Mouse (Mus musculus) liver, embryonic 15.5 days (tissue): ENCODE data around the gene Rassf8. TPM values are rescaled to one million over a fixed set of nuclear protein-coding genes. Genes with fewer than 3 reads are reported as not detected.

ENCODE experiments used
- ATAC-seq: fragments of 200-750 bp; cut with Nextera tagmentation; 2 replicates; pipeline ENCODE4 v1.8.0; 2017; ENCODE audit warnings: moderate number of reproducible peaks, mild to moderate bottlenecking, moderate library complexity; ENCODE audit not compliant: insufficient read depth
- H3K27ac ChIP-seq: fragments of 300-500 bp; sonication (generic); replicated peaks from 2 replicates; pipeline ENCODE4 v1.5.1; 2015; ENCODE audit warnings: mild to moderate bottlenecking, inconsistent platforms
- H3K27me3 ChIP-seq: fragments of 300-500 bp; sonication (generic); 2 replicates; pipeline ENCODE4 v1.6.1; 2015; ENCODE audit warnings: mild to moderate bottlenecking, inconsistent platforms
- H3K36me3 ChIP-seq: fragments of 300-500 bp; sonication (generic); replicated peaks from 2 replicates; pipeline ENCODE4 v1.6.1; 2015; ENCODE audit warnings: moderate library complexity, mild to moderate bottlenecking, inconsistent platforms
- H3K4me1 ChIP-seq: fragments of 300-500 bp; sonication (generic); replicated peaks from 2 replicates; pipeline ENCODE4 v1.6.1; 2015; ENCODE audit warnings: inconsistent platforms
- H3K4me2 ChIP-seq: fragments of 300-500 bp; sonication (generic); 2 replicates; pipeline ENCODE4 v1.6.1; 2015; ENCODE audit warnings: moderate library complexity, mild to moderate bottlenecking, inconsistent platforms
- H3K4me3 ChIP-seq: fragments of 300-500 bp; sonication (generic); replicated peaks from 2 replicates; pipeline ENCODE4 v1.5.1; 2015; ENCODE audit warnings: mild to moderate bottlenecking, inconsistent platforms
- H3K9ac ChIP-seq: fragments of 300-500 bp; sonication (generic); 2 replicates; pipeline ENCODE4 v1.6.1; 2015; ENCODE audit warnings: moderate library complexity, mild to moderate bottlenecking, inconsistent platforms
- H3K9me3 ChIP-seq: fragments of 300-500 bp; sonication (generic); replicated peaks from 2 replicates; pipeline ENCODE4 v1.6.1; 2016; ENCODE audit warnings: inconsistent platforms
- WGBS: fragments of 180-500 bp; shearing (Covaris S2); methylation state at CpG from one replicate; pipeline ENCODE4 v1.1.7; 2015; ENCODE audit warnings: mixed read lengths; ENCODE audit not compliant: insufficient replicate concordance; 5-methylcytosine and 5-hydroxymethylcytosine counted together
- polyA plus RNA-seq: library from polyadenylated mRNA; unstranded; fragments of >200 nt; fragmentation: Nextera tagmentation; extraction: Ambion mirVana; gene quantifications from 2 replicates; pipeline ENCODE4 v1.2.1, GENCODE M21; 2015

The Rassf8 gene
- polyA plus RNA-seq, 1 experiment from 2014 or later, result 1.6 TPM

DNA sequence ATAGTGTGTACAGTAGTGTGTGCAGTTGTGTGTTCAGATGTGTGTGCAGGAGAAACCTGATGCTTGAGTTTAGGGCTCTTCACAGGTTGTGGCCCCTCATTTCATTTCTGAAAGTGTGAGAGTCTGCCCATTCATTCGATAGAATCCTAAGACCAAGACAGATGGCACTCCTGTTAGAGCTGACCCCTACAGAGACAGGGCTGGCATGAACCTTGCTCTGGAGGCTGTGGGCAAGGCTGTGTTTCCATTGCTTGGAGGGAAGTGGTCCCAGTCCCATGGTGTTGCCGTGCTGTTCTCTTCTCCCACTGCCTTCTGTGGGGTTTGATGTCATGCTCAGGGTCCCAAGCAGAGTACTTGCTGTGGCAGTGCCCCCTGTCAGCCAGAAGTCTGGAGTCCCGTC is 57.7 kb downstream of the Rassf8 start:
- Histone ChIP-seq H3K27me3 (no peaks in the 10 kb centered on the region), H3K9ac (no peak overlapping the region), H3K36me3 (no peaks in the 10 kb centered on the region), H3K4me3 (no peak overlapping the region), H3K27ac (no peak overlapping the region), H3K4me1 (peaks cover 8% of the 10 kb centered on the region), H3K9me3 (no peaks in the 10 kb centered on the region), H3K4me2 (no peak overlapping the region)
- 55% methylated on average over 3 of the region's 3 CpGs for WGBS
- no peak for ATAC-seq

DNA sequence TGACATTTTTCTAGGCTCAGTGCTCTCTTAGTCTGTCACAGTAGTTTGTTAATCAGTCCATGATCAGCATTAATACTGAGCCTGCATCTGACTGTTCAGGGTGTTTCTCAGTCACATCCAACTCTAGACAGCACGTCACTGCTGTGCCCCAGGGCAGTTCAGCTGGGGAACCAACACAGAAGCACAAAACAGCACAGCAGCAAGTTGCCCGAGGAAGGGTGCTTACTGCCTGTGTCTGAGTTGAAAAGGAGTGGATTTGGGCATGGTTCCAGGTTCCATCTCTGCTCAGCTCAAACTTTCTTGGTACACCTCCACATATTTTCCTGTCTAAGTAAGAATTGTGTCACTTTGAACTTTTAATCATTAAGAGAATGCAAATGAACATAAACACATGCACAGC is 60.2 kb downstream of the Rassf8 start:
- ATAC-seq, result no peak
- no peaks in the 10 kb centered on the region for H3K9me3 ChIP-seq
- no peak overlapping the region for H3K9ac ChIP-seq
- peaks cover 10% of the 10 kb centered on the region for H3K4me1 ChIP-seq
- H3K4me2 ChIP-seq, result no peak overlapping the region
- H3K4me3 ChIP-seq, result no peak overlapping the region
- no peaks in the 10 kb centered on the region for H3K27me3 ChIP-seq
- H3K27ac ChIP-seq, result no peak overlapping the region
- H3K36me3 ChIP-seq, result no peaks in the 10 kb centered on the region
- WGBS, result 37% methylated on average over 2 of the region's 2 CpGs

DNA sequence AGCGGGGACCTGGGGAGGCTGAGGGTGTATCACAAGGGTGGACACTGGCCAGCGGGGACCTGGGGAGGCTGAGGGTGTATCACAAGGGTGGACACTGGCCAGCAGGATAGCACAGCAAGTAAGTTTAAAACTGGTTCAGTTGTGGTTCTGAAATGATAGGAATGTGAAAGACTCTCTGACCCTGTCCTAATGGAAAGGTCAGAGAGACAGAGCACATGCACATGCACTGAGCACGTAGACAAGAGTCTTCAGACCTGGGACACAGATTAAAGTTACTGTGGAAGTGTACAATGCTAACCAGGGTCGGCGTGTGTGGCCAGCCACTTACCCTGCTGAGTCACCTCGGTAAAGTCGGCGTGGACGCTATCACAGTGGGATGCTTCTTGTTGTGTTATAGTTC is 61.4 kb downstream of the Rassf8 start:
- no peak overlapping the region for H3K9ac ChIP-seq
- H3K4me2 ChIP-seq, result no peak overlapping the region
- peaks cover 10% of the 10 kb centered on the region for H3K4me1 ChIP-seq
- ATAC-seq, result no peak
- H3K36me3 ChIP-seq, result no peaks in the 10 kb centered on the region
- H3K4me3 ChIP-seq, result no peak overlapping the region
- no peaks in the 10 kb centered on the region for H3K9me3 ChIP-seq
- WGBS, result 68% methylated on average over 9 of the region's 9 CpGs
- H3K27ac ChIP-seq, result no peak overlapping the region
- no peaks in the 10 kb centered on the region for H3K27me3 ChIP-seq

GRCm38 (mm10) chr6:145809566-145809965 is 63.0 kb downstream of the Rassf8 start:
- no peaks in the 10 kb centered on the region for H3K27me3 ChIP-seq
- H3K4me1 ChIP-seq, result 0 out of 2 replicates have a peak, but pooled peaks cover 7% of the 10 kb centered on the region
- no peak overlapping the region for H3K4me2 ChIP-seq
- no peaks in the 10 kb centered on the region for H3K36me3 ChIP-seq
- WGBS, result 63% methylated on average over 7 of the region's 7 CpGs
- H3K9me3 ChIP-seq, result no peaks in the 10 kb centered on the region
- H3K4me3 ChIP-seq, result no peak overlapping the region
- H3K9ac ChIP-seq, result no peak overlapping the region
- ATAC-seq, result 0 out of 2 replicates have a peak, but pooled peaks have one; percentile 7
- H3K27ac ChIP-seq, result no peak overlapping the region

- ATAC-seq, result no peak
- H3K4me3 ChIP-seq, result no peak overlapping the region
- no peaks in the 10 kb centered on the region for H3K9me3 ChIP-seq
- no peak overlapping the region for H3K4me2 ChIP-seq
- H3K4me1 ChIP-seq, result 0 out of 2 replicates have a peak, but pooled peaks cover 7% of the 10 kb centered on the region
- H3K27ac ChIP-seq, result no peak overlapping the region
- 59% methylated on average over 6 of the region's 6 CpGs for WGBS
- no peak overlapping the region for H3K9ac ChIP-seq
- H3K36me3 ChIP-seq, result no peaks in the 10 kb centered on the region
- H3K27me3 ChIP-seq, result no peaks in the 10 kb centered on the region
Measured at GRCm38 (mm10) chr6:145810015-145810414, 63.5 kb downstream of the Rassf8 start.

GRCm38 (mm10) chr6:145811174-145811573 is 64.6 kb downstream of the Rassf8 start:
- no peak overlapping the region for H3K9ac ChIP-seq

GRCm38 (mm10) chr6:145815200-145815599 is 68.7 kb downstream of the Rassf8 start:
- Histone ChIP-seq H3K9me3 (no peaks in the 10 kb centered on the region), H3K9ac (no peak overlapping the region), H3K4me2 (no peak overlapping the region), H3K4me3 (no peak overlapping the region), H3K36me3 (no peaks in the 10 kb centered on the region), H3K4me1 (0 out of 2 replicates have a peak, but pooled peaks cover 3% of the 10 kb centered on the region), H3K27me3 (no peaks in the 10 kb centered on the region), H3K27ac (no peak overlapping the region)
- no peak for ATAC-seq
- WGBS, result 48% methylated on average over 15 of the region's 15 CpGs

More at GRCm38 (mm10) chr6:145811174-145811573, 64.6 kb downstream of the Rassf8 start:
- Histone ChIP-seq H3K4me3 (no peak overlapping the region), H3K36me3 (no peaks in the 10 kb centered on the region), H3K27ac (no peak overlapping the region), H3K27me3 (no peaks in the 10 kb centered on the region), H3K9me3 (no peaks in the 10 kb centered on the region), H3K4me2 (no peak overlapping the region), H3K4me1 (0 out of 2 replicates have a peak, but pooled peaks cover 7% of the 10 kb centered on the region)
- WGBS, result 40% methylated on average over 1 of the region's 1 CpGs
- peak; percentile 79 for ATAC-seq

DNA sequence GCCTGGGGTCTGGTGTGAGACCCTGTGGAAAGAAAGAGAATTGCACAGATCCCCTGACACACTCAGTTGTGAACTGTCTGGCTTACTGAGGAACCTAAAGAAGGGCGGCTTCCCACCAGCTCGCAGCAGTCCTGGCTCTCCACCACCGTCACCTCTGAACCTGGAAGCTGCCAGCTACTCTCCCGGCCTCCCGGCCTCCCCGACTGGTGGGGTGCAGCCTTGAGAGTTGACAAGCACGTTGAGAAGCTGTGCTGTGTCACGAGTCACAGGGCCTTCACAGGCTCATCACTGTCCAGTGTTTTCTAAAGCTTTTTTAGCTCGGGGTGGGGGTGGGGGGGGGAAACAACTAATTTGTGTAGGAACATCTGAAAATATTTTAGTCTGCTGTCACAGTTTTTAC is 72.6 kb downstream of the Rassf8 start:
- H3K27ac ChIP-seq, result no peak overlapping the region
- 48% methylated on average over 9 of the region's 9 CpGs for whole genome bisulfite sequencing
- no peak overlapping the region for H3K4me2 ChIP-seq
- no peaks in the 10 kb centered on the region for H3K9me3 ChIP-seq
- H3K4me1 ChIP-seq, result peaks cover 10% of the 10 kb centered on the region; the same call in 1 of the 2 replicates
- H3K4me3 ChIP-seq, result no peak overlapping the region
- H3K27me3 ChIP-seq, result no peaks in the 10 kb centered on the region
- no peak overlapping the region for H3K9ac ChIP-seq
- no peaks in the 10 kb centered on the region for H3K36me3 ChIP-seq
- ATAC-seq, result no peak

DNA sequence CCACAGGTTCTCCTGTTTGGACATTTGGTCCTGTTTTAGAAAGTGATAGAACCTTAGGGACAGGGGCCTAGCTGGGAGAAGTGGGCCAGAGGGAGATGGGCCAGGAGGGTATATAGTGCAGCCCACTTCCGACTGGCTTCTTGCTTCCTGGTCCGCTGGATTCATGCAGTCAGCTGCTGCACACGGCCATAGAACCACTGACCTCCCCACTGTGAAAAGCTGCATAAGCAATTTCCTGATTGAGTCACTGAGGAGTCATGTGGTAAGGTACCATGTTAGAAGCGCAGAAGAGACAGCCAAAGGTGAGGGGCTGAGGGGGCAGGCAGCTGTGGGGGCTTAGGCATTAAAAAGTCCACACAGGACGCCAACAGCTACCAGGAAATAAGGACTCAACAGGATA is 75.7 kb downstream of the Rassf8 start:
- no peaks in the 10 kb centered on the region for H3K36me3 ChIP-seq
- no peaks in the 10 kb centered on the region for H3K27me3 ChIP-seq
- no peak overlapping the region for H3K27ac ChIP-seq
- no peak overlapping the region for H3K9ac ChIP-seq
- no peak overlapping the region for H3K4me3 ChIP-seq
- WGBS, result 53% methylated on average over 5 of the region's 5 CpGs
- ATAC-seq, result no peak
- peaks cover 10% of the 10 kb centered on the region; the same call in 1 of the 2 replicates for H3K4me1 ChIP-seq
- no peaks in the 10 kb centered on the region for H3K9me3 ChIP-seq
- no peak overlapping the region for H3K4me2 ChIP-seq

GRCm38 (mm10) chr6:145823103-145823502 is 76.6 kb downstream of the Rassf8 start:
- H3K27me3 ChIP-seq, result no peaks in the 10 kb centered on the region
- H3K4me3 ChIP-seq, result no peak overlapping the region
- H3K4me2 ChIP-seq, result no peak overlapping the region
- no peak overlapping the region for H3K27ac ChIP-seq
- no peaks in the 10 kb centered on the region for H3K9me3 ChIP-seq
- H3K36me3 ChIP-seq, result no peaks in the 10 kb centered on the region
- WGBS, result 54% methylated on average over 6 of the region's 6 CpGs
- ATAC-seq, result peak; percentile 60
- peaks cover 10% of the 10 kb centered on the region; the same call in 1 of the 2 replicates for H3K4me1 ChIP-seq
- no peak overlapping the region for H3K9ac ChIP-seq

DNA sequence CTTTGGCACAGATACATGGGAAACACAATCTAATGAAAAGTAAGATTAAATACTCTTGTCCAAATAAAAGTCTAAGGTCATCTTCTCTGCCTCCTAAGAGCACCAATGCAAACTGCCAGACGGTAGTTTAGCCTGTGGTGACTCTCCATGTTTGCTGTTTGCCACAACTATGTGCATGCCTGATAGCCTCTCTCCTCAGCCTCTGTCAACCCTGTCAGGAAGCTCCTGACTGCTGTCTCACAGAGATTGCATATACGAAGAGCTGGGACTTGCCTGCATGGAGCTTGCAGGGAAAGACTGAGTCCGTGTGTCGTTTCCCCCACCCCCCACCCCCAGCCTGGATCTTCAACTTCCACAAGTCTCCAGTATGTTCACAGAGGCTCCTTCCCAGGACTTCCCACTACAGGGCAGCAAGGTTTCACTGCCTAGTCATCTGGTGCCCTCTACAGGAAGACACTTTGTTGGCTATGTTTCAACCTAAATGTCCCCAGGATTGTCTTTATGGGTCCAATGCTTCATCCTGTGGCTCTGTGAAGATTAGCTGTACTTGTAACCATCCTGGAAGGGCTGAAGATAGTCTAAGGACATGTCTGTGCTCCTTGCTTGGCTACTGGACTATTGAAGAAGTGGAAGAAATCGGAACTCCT is 77.2 kb downstream of the Rassf8 start:
- Histone ChIP-seq H3K9me3 (no peaks in the 10 kb centered on the region), H3K4me1 (peaks cover 10% of the 10 kb centered on the region; the same call in 1 of the 2 replicates), H3K36me3 (no peaks in the 10 kb centered on the region), H3K4me2 (no peak overlapping the region), H3K27me3 (no peaks in the 10 kb centered on the region), H3K27ac (no peak overlapping the region), H3K4me3 (no peak overlapping the region), H3K9ac (no peak overlapping the region)
- 23% methylated on average over 5 of the region's 5 CpGs for WGBS
- peak; percentile 43; the same call in 1 of the 2 replicates for ATAC-seq

DNA sequence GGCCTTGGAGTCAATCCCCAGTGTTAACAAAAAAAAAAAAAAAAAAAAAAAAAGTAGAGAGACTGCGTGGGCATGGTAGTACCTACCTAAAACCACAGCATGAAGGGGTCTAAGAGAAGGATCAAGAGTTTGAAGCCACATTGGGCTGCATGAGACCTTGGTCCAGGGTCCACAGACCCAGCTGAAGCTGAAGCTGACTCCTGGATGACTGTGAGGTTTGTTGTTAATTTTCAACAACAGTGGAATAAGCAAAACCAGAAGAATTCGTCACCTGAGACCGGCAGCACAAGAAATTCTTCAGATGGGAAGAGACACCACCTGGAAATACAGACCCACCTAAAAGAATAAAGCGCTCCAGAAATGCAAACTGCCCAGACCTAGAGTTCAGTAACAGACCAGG is 79.8 kb downstream of the Rassf8 start:
- H3K9ac ChIP-seq, result no peak overlapping the region
- H3K9me3 ChIP-seq, result no peaks in the 10 kb centered on the region
- no peaks in the 10 kb centered on the region for H3K27me3 ChIP-seq
- no peaks in the 10 kb centered on the region for H3K36me3 ChIP-seq
- no peak overlapping the region for H3K27ac ChIP-seq
- WGBS, result 70% methylated on average over 4 of the region's 4 CpGs
- H3K4me1 ChIP-seq, result peaks cover 10% of the 10 kb centered on the region; the same call in 1 of the 2 replicates
- H3K4me3 ChIP-seq, result no peak overlapping the region
- no peak overlapping the region for H3K4me2 ChIP-seq
- ATAC-seq, result no peak
